Mouse (Mus musculus): ENCODE measurements around the gene Srbd1. TPM values are rescaled to one million over a fixed set of nuclear protein-coding genes. Genes with fewer than 3 reads are reported as not detected.
A peak's percentile ranks its signal among the peaks of the same experiment; 100 is the strongest.

The Srbd1 gene
- total RNA-seq, 2 experiments from 2014 or later, result 12.5 to 13.0 TPM

- no peak for DNase-seq
Measured at GRCm38 (mm10) chr17:86034641-86035040, 110.3 kb downstream of the Srbd1 start.

GRCm38 (mm10) chr17:86032113-86032714 is 112.8 kb downstream of the Srbd1 start:
- peak; percentile 51 to 57 for DNase-seq

GRCm38 (mm10) chr17:86030016-86030415 is 115.0 kb downstream of the Srbd1 start:
- DNase-seq, result no peak

- DNase-seq, result no peak
Measured at GRCm38 (mm10) chr17:86029175-86029574, 115.8 kb downstream of the Srbd1 start.

GRCm38 (mm10) chr17:86027577-86028199 is 117.3 kb downstream of the Srbd1 start:
- DNase-seq, result no peak

- no peak for DNase-seq
Measured at GRCm38 (mm10) chr17:86024589-86024988, 120.4 kb downstream of the Srbd1 start.

GRCm38 (mm10) chr17:86022366-86022765 is 122.6 kb downstream of the Srbd1 start:
- no peak for DNase-seq

- no peak for DNase-seq
Measured at GRCm38 (mm10) chr17:86021815-86022214, 123.2 kb downstream of the Srbd1 start.

GRCm38 (mm10) chr17:86021231-86021630 is 123.7 kb downstream of the Srbd1 start:
- DNase-seq, result no peak

- DNase-seq, result no peak
Measured at GRCm38 (mm10) chr17:86019793-86020192, 125.2 kb downstream of the Srbd1 start.

GRCm38 (mm10) chr17:86014246-86014645 is 130.7 kb downstream of the Srbd1 start:
- no peak for DNase-seq

- no peak for DNase-seq
Measured at GRCm38 (mm10) chr17:86012576-86012975, 132.4 kb downstream of the Srbd1 start.

- no peak for DNase-seq
Measured at GRCm38 (mm10) chr17:86011849-86012248, 133.1 kb downstream of the Srbd1 start.

- peak in 1 of 2 experiments; percentile 19 for DNase-seq
Measured at GRCm38 (mm10) chr17:86008401-86008800, 136.6 kb downstream of the Srbd1 start.

- no peak for DNase-seq
Measured at GRCm38 (mm10) chr17:86002113-86002512, 142.9 kb downstream of the Srbd1 start.

- no peak for DNase-seq
Measured at GRCm38 (mm10) chr17:86001667-86002066, 143.3 kb downstream of the Srbd1 start.

- DNase-seq, result peak; percentile 83 to 85
Measured at GRCm38 (mm10) chr17:85995727-85996126, 149.2 kb downstream of the Srbd1 start.

GRCm38 (mm10) chr17:85995086-85995485 is 149.9 kb downstream of the Srbd1 start:
- DNase-seq, result peak; percentile 50 to 54

- DNase-seq, result no peak
Measured at GRCm38 (mm10) chr17:85989058-85989769, 155.8 kb downstream of the Srbd1 start.

GRCm38 (mm10) chr17:85987531-85987930 is 157.4 kb downstream of the Srbd1 start:
- DNase-seq, result no peak

GRCm38 (mm10) chr17:85986624-85987023 is 158.4 kb downstream of the Srbd1 start:
- no peak for DNase-seq

GRCm38 (mm10) chr17:85986181-85986580 is 158.8 kb downstream of the Srbd1 start:
- DNase-seq, result no peak

- no peak for DNase-seq
Measured at GRCm38 (mm10) chr17:85985131-85985530, 159.8 kb downstream of the Srbd1 start.
